Mouse (Mus musculus): ENCODE measurements at regions not wholly inside any gene's neighbourhood (a gene's known extent, or its start where the extent isn't known, plus 50 kb on each side); places are given as distances from the start of the nearest gene placed in this dataset.

GRCm38 (mm10) chr17:84107946-84108686 lies 79.6 kb downstream of the Zfp36l2 start:
- Histone ChIP-seq H3K4me2 (ENCODE audit: low read depth) (no peak overlapping the region), H3K27me3 (ENCODE audit: control insufficient read depth, insufficient read depth, low read length) (no peaks in the 10 kb centered on the region), H3K9ac (replicated peaks) (no peak overlapping the region), H3K4me3 (ENCODE audit: insufficient read depth in 1 of 2, low read depth in 2 of 2, low read length in 2 of 2) (no peak overlapping the region), H3K27ac (no peak overlapping the region), H3K4me1 (replicated peaks; ENCODE audit: control insufficient read depth in 2 of 2, insufficient read depth in 2 of 2, low read length in 1 of 2) (peaks cover 13 to 30% of the 10 kb centered on the region in 2 experiments), H3K9me3 (ENCODE audit: control insufficient read depth, low read length) (no peaks in the 10 kb centered on the region), H3K36me3 (replicated peaks; ENCODE audit: control insufficient read depth, insufficient read depth, low read depth) (no peaks in the 10 kb centered on the region)
- TF ChIP-seq CTCF (IDR thresholded peaks at IDR 0.05; ENCODE audit: low read depth): no peak
- TF ChIP-seq EP300 (IDR thresholded peaks at IDR 0.05; ENCODE audit: low read depth): no peak
- WGBS (ENCODE audit: insufficient replicate concordance): 65% methylated on average over 8 of the region's 8 CpGs
- ATAC-seq (ENCODE audit: insufficient read depth): no peak
- no peak for DNase-seq (ENCODE audit: low read depth in 3 of 3, low spot score in 3 of 3)

DNA sequence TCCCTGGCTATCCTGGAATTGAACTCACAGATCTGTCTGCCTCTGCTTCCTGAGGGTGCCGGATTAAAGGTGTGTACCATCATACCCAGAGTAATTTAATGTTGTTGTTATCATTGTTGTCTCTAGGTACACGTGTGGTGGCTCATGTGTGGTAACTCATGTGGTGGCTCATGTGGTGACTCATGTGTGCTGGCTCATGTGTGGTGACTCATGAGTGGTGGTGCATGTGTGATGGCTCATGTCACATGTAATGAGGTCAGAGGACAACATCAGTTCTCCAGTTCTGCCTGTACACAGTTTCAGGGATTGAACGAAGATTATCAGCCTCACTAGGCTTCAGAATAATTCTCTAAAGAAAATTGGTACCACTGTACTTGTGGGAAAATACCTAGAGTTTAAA lies 80.2 kb downstream of the Zfp36l2 start:
- Histone ChIP-seq H3K27me3 (ENCODE audit: control insufficient read depth, insufficient read depth, low read length) (no peaks in the 10 kb centered on the region), H3K36me3 (replicated peaks; ENCODE audit: control insufficient read depth, insufficient read depth, low read depth) (no peaks in the 10 kb centered on the region), H3K4me2 (ENCODE audit: low read depth) (no peak overlapping the region), H3K4me1 (replicated peaks; ENCODE audit: control insufficient read depth in 2 of 2, insufficient read depth in 2 of 2, low read length in 1 of 2) (peaks cover 7 to 24% of the 10 kb centered on the region in 2 experiments), H3K4me3 (ENCODE audit: insufficient read depth in 1 of 2, low read depth in 2 of 2, low read length in 2 of 2) (no peak overlapping the region), H3K9me3 (ENCODE audit: control insufficient read depth, low read length) (no peaks in the 10 kb centered on the region), H3K9ac (replicated peaks) (no peak overlapping the region), H3K27ac (no peak overlapping the region)
- DNase-seq (ENCODE audit: low read depth in 3 of 3, low spot score in 3 of 3): no peak
- 53% methylated on average over 3 of the region's 3 CpGs for WGBS (ENCODE audit: insufficient replicate concordance)
- TF ChIP-seq EP300 (IDR thresholded peaks at IDR 0.05; ENCODE audit: low read depth) (no peak), CTCF (IDR thresholded peaks at IDR 0.05; ENCODE audit: low read depth) (no peak)
- ATAC-seq (ENCODE audit: insufficient read depth): no peak

- no peaks in the 10 kb centered on the region for H3K27me3 ChIP-seq (ENCODE audit: control insufficient read depth, insufficient read depth, low read length)
- H3K36me3 ChIP-seq (replicated peaks; ENCODE audit: control insufficient read depth, insufficient read depth, low read depth): no peaks in the 10 kb centered on the region
- H3K27ac ChIP-seq: no peak overlapping the region
- H3K9ac ChIP-seq (replicated peaks): no peak overlapping the region
- H3K4me3 ChIP-seq (ENCODE audit: insufficient read depth in 1 of 2, low read depth in 2 of 2, low read length in 2 of 2): no peak overlapping the region
- peaks cover 0 to 10% of the 10 kb centered on the region in 2 experiments; a peak in 2 of 4 replicates for H3K4me1 ChIP-seq (replicated peaks; ENCODE audit: control insufficient read depth in 2 of 2, insufficient read depth in 2 of 2, low read length in 1 of 2)
- ATAC-seq (ENCODE audit: insufficient read depth): no peak
- no peaks in the 10 kb centered on the region for H3K9me3 ChIP-seq (ENCODE audit: control insufficient read depth, low read length)
- no peak for DNase-seq (ENCODE audit: low read depth in 3 of 3, low spot score in 3 of 3)
- 79% methylated on average over 7 of the region's 7 CpGs for WGBS (ENCODE audit: insufficient replicate concordance)
- no peak for TF ChIP-seq EP300 (IDR thresholded peaks at IDR 0.05; ENCODE audit: low read depth)
- no peak for TF ChIP-seq CTCF (IDR thresholded peaks at IDR 0.05; ENCODE audit: low read depth)
- no peak overlapping the region for H3K4me2 ChIP-seq (ENCODE audit: low read depth)
Observed at GRCm38 (mm10) chr17:84104242-84104641, 83.5 kb downstream of the Zfp36l2 start.

DNA sequence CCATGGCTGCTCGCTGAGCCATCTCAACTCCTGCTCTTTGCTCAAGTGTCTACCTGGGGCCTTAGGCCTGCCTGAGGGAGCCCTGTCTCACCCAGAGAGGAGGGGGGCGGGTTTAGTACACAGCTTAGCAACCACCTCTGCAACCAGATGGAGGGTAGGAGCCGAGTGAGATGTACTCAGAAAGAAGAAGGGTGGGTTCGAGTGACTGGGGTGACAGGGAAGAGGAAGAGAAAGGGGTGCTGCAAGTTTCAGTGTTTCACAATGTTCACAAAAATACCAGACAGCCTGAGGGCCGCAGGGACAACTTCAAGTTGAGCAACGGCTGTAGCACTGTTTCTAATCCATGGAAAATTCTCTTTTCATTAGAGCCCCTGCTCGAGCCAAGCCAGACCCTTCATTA lies 84.4 kb downstream of the Zfp36l2 start:
- Histone ChIP-seq H3K9ac (replicated peaks) (no peak overlapping the region), H3K4me3 (ENCODE audit: insufficient read depth in 1 of 2, low read depth in 2 of 2, low read length in 2 of 2) (no peak overlapping the region), H3K4me1 (replicated peaks; ENCODE audit: control insufficient read depth in 2 of 2, insufficient read depth in 2 of 2, low read length in 1 of 2) (peaks cover 0 to 10% of the 10 kb centered on the region in 2 experiments; a peak in 2 of 4 replicates), H3K4me2 (ENCODE audit: low read depth) (no peak overlapping the region), H3K36me3 (replicated peaks; ENCODE audit: control insufficient read depth, insufficient read depth, low read depth) (no peaks in the 10 kb centered on the region), H3K27me3 (ENCODE audit: control insufficient read depth, insufficient read depth, low read length) (no peaks in the 10 kb centered on the region), H3K27ac (no peak overlapping the region), H3K9me3 (ENCODE audit: control insufficient read depth, low read length) (no peaks in the 10 kb centered on the region)
- ATAC-seq (ENCODE audit: insufficient read depth): no peak
- TF ChIP-seq CTCF (IDR thresholded peaks at IDR 0.05; ENCODE audit: low read depth) (no peak), EP300 (IDR thresholded peaks at IDR 0.05; ENCODE audit: low read depth) (no peak)
- no peak for DNase-seq (ENCODE audit: low read depth in 3 of 3, low spot score in 3 of 3)
- 47% methylated on average over 7 of the region's 7 CpGs for WGBS (ENCODE audit: insufficient replicate concordance)

GRCm38 (mm10) chr17:84101652-84102051 lies 86.1 kb downstream of the Zfp36l2 start:
- Histone ChIP-seq H3K27ac (no peak overlapping the region), H3K4me2 (ENCODE audit: low read depth) (no peak overlapping the region), H3K4me1 (replicated peaks; ENCODE audit: control insufficient read depth in 2 of 2, insufficient read depth in 2 of 2, low read length in 1 of 2) (peaks cover 0 to 7% of the 10 kb centered on the region in 2 experiments; a peak in 2 of 4 replicates), H3K36me3 (replicated peaks; ENCODE audit: control insufficient read depth, insufficient read depth, low read depth) (no peaks in the 10 kb centered on the region), H3K9ac (replicated peaks) (no peak overlapping the region), H3K4me3 (ENCODE audit: insufficient read depth in 1 of 2, low read depth in 2 of 2, low read length in 2 of 2) (no peak overlapping the region), H3K9me3 (ENCODE audit: control insufficient read depth, low read length) (no peaks in the 10 kb centered on the region), H3K27me3 (ENCODE audit: control insufficient read depth, insufficient read depth, low read length) (peaks cover 13% of the 10 kb centered on the region)
- DNase-seq (ENCODE audit: low read depth in 3 of 3, low spot score in 3 of 3): no peak
- TF ChIP-seq CTCF (IDR thresholded peaks at IDR 0.05; ENCODE audit: low read depth) (no peak), EP300 (IDR thresholded peaks at IDR 0.05; ENCODE audit: low read depth) (no peak)
- no peak for ATAC-seq (ENCODE audit: insufficient read depth)
- 31% methylated on average over 1 of the region's 1 CpGs for WGBS (ENCODE audit: insufficient replicate concordance)

Measured in liver, embryonic 14.5 days (tissue).